23 mouse cellular contexts compared by ENCODE assay signal in the genomic region with DNA sequence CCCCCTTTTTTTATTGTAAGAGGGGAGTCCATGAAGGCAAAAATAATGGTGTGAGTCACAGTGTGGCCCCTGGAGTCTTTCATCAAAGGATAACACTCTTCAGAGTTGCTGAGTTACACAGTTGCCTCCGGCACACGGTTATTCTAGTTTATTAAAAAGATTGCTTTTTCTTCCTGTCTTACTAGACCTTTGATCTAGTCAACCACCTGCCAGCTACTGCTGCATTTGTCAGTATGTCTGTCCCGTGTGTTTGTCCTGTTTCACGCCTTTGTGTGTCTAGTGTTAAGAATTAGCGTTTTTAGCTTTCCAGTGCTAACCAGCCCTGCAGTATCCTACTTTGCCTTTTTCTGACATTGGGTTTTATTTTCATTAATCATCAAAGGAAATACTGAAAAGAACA. TPM values are rescaled to one million over a fixed set of nuclear protein-coding genes. Genes with fewer than 3 reads are reported as not detected.
DNase-seq lines count a peak whose midpoint lies in the region; TF ChIP-seq lines count a peak whose summit lies in the region.
"Had no signal": no experiment of that assay in that cellular context is flagged by ENCODE, and none has a peak within 500 bp of the region (broad histone marks: within the 10 kb centered on the region; RNA-seq: fewer than 3 reads in every experiment).

No protein-coding gene starts in this region.

- 14% methylated on average over 5 of the region's 5 CpGs for WGBS in liver, adult 2 months

- peak; percentile 33 for DNase-seq in kidney, adult 9 months
- DNase-seq in kidney, postnatal 25 days = no peak
- DNase-seq in liver, adult 2 months (ENCODE audit: extremely low read depth, low read depth, low spot score) = peak; percentile 100
- DNase-seq in liver = no peak
- peak; percentile 36 for DNase-seq in testis, postnatal 10 days (ENCODE audit: low spot score)
- no peak for DNase-seq in testis, postnatal 14 days (ENCODE audit: low spot score)
- peak; percentile 34 for DNase-seq in adipocyte (ENCODE audit: low spot score)
- DNase-seq in gastrocnemius, postnatal 25 days = no peak
- DNase-seq: adrenal gland, adult 2 months; adrenal gland, adult 8-10 months; adrenal gland, postnatal 25 days; cerebellum, adult 11 months; cerebellum, adult 18-20 months had no signal

- H3K4me3 ChIP-seq in liver, adult 2 months (ENCODE audit: insufficient read depth, low read depth, low read length) = no peak overlapping the region

- H3K27ac ChIP-seq in liver, adult 2 months (replicated peaks; ENCODE audit: insufficient read depth, low read depth, low read length) = peak overlapping the region; percentile 43

- TF ChIP-seq CTCF in liver, adult 2 months (IDR thresholded peaks at IDR 0.05; ENCODE audit: low read depth, low read length) = no peak

- no peaks in the 10 kb centered on the region for H3K79me2 ChIP-seq in liver, adult 2 months (ENCODE audit: control insufficient read depth, insufficient read depth, low read length)

- H3K9ac ChIP-seq in liver, adult 2 months (ENCODE audit: low read depth, low read length) = no peak overlapping the region

- no peaks in the 10 kb centered on the region for H3K27me3 ChIP-seq in liver, adult 2 months (ENCODE audit: control insufficient read depth, insufficient read depth, low read length)
- H3K27me3 ChIP-seq: Patski had no signal

- peaks cover 33% of the 10 kb centered on the region for H3K4me1 ChIP-seq in liver, adult 2 months (ENCODE audit: control insufficient read depth, insufficient read depth, low read length)

- TF ChIP-seq POLR2A in liver, adult 2 months (IDR thresholded peaks at IDR 0.05; ENCODE audit: extremely low read depth, insufficient read depth, low read length) = no peak

- H3K36me3 ChIP-seq in liver, adult 2 months (ENCODE audit: control insufficient read depth, insufficient read depth, low read length) = no peaks in the 10 kb centered on the region
- H3K36me3 ChIP-seq: G1E had no signal

RNA-seq across cellular contexts. Expression of a gene that starts 8.2 kb away (rescaled TPM):
- total RNA-seq in liver, adult 2 months (2014; rRNA removed) = under 0.01 TPM in 2 replicates
- 0.01 and 0.02 TPM in 2 replicates for polyA plus RNA-seq in liver, adult 2 months (2012; rRNA removed)
- not detected for total RNA-seq in gastrocnemius, postnatal 25 days (2021)
- total RNA-seq: adrenal gland, adult 18-20 months; adrenal gland, adult 2 months; adrenal gland, adult 8-10 months; adrenal gland, postnatal 10 days; adrenal gland, postnatal 14 days; adrenal gland, postnatal 25 days; adrenal gland, postnatal 36 days; CH12.LX; G1E; MEL had no signal
- polyA plus RNA-seq: activated CD4-positive, CD25-positive, alpha-beta regulatory T cell, adult 4 months; adrenal gland, adult 2 months; CD4-positive, CD25-positive, alpha-beta regulatory T cell, adult 4 months; G1E had no signal

RNA-seq across cellular contexts. Expression of a gene that starts 8.2 kb away (rescaled TPM):
- 78.7 and 90.1 TPM in 2 replicates for total RNA-seq in liver, adult 2 months (2014; rRNA removed)
- polyA plus RNA-seq in liver, adult 2 months (2012; rRNA removed) = 31.4 and 32.8 TPM in 2 replicates
- total RNA-seq in gastrocnemius, postnatal 25 days (2021) = 1 to 10 TPM; 7.8 to 8.7 TPM

RNA-seq across cellular contexts. Expression of a gene that starts 58.9 kb away (rescaled TPM):
- total RNA-seq in liver, adult 2 months (2014; rRNA removed) = 0.27 and 1.0 TPM in 2 replicates
- polyA plus RNA-seq in liver, adult 2 months (2012; rRNA removed) = 0.77 and 0.82 TPM in 2 replicates
- not detected for total RNA-seq in gastrocnemius, postnatal 25 days (2021)
- polyA plus RNA-seq: G1E had no signal

Comparison
In these comparisons a context has a peak if more than half of its experiments do, and no peak if none do; other contexts are left out.
1. DNase-seq: peak in kidney, adult 9 months (single experiment), liver, adult 2 months (single experiment), testis, postnatal 10 days (single experiment) and adipocyte (single experiment); none in kidney, postnatal 25 days (0 of 2), liver (single experiment), testis, postnatal 14 days (single experiment) and gastrocnemius, postnatal 25 days (single experiment).